Mouse (Mus musculus) hindbrain, embryonic 10.5 days (tissue): ENCODE data around the gene Tcirg1. TPM values are rescaled to one million over a fixed set of nuclear protein-coding genes. Genes with fewer than 3 reads are reported as not detected.

Source experiments
- DNase-seq: peaks from one replicate; pipeline ENCODE4 v3.0.0-alpha.2; 2017; ENCODE audit warnings: low spot score
- H3K27ac ChIP-seq: fragments of 300-500 bp; sonication (generic); 2 replicates; pipeline ENCODE4 v1.5.1; 2016; ENCODE audit warnings: mild to moderate bottlenecking, moderate library complexity
- H3K27me3 ChIP-seq: fragments of 300-500 bp; sonication (generic); 2 replicates; pipeline ENCODE4 v1.6.1; 2016; ENCODE audit warnings: mild to moderate bottlenecking; ENCODE audit not compliant: poor library complexity, insufficient read depth, severe bottlenecking
- H3K36me3 ChIP-seq: fragments of 300-500 bp; sonication (generic); 2 replicates; pipeline ENCODE4 v1.6.1; 2016; ENCODE audit warnings: mild to moderate bottlenecking, moderate library complexity
- H3K4me1 ChIP-seq: fragments of 300-500 bp; sonication (generic); replicated peaks from 2 replicates; pipeline ENCODE4 v1.6.1; 2016; ENCODE audit warnings: mild to moderate bottlenecking
- H3K4me3 ChIP-seq: fragments of 300-500 bp; sonication (generic); 2 replicates; pipeline ENCODE4 v1.5.1; 2016; ENCODE audit warnings: mild to moderate bottlenecking, moderate library complexity
- H3K9me3 ChIP-seq: fragments of 300-500 bp; sonication (generic); 2 replicates; pipeline ENCODE4 v1.6.1; 2016; ENCODE audit warnings: mild to moderate bottlenecking, moderate library complexity
- WGBS: fragments of 180-500 bp; shearing (Covaris S2); methylation state at CpG from one replicate; pipeline ENCODE4 v1.1.7; 2016; 5-methylcytosine and 5-hydroxymethylcytosine counted together
- polyA plus RNA-seq: library from polyadenylated mRNA; unstranded; fragments of >200 nt; fragmentation: Nextera tagmentation; extraction: Ambion mirVana; gene quantifications from 2 replicates; pipeline ENCODE4 v1.2.1, GENCODE M21; 2016

The Tcirg1 gene
- polyA plus RNA-seq, 1 experiment from 2014 or later, result 21.6 TPM

DNA sequence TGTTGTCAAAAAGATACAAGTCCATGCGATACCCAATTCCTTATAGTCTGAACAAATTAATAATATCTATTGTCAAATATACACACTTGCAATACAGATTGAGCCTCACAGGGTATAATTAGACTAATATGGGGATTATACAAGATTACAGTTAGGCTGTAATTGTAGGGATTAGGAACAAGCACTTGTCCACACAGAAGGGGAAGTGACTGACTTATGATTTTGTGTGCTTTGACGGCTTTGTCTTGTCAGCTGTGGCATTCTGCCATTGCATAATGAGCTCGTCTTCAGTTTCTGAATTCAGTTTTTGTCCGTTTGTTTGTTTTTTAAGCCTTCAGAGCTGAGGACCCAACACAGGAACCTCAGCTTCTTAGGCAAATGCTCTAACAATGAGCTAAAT, 24.7 kb downstream of the Tcirg1 start:
- peaks cover 55% of the 10 kb centered on the region for H3K36me3 ChIP-seq
- H3K27ac ChIP-seq, result no peak overlapping the region
- no peak overlapping the region for H3K4me3 ChIP-seq
- no peaks in the 10 kb centered on the region for H3K4me1 ChIP-seq
- DNase-seq, result no peak
- no peaks in the 10 kb centered on the region for H3K9me3 ChIP-seq
- no peaks in the 10 kb centered on the region for H3K27me3 ChIP-seq
- 85% methylated on average over 4 of the region's 4 CpGs for WGBS

DNA sequence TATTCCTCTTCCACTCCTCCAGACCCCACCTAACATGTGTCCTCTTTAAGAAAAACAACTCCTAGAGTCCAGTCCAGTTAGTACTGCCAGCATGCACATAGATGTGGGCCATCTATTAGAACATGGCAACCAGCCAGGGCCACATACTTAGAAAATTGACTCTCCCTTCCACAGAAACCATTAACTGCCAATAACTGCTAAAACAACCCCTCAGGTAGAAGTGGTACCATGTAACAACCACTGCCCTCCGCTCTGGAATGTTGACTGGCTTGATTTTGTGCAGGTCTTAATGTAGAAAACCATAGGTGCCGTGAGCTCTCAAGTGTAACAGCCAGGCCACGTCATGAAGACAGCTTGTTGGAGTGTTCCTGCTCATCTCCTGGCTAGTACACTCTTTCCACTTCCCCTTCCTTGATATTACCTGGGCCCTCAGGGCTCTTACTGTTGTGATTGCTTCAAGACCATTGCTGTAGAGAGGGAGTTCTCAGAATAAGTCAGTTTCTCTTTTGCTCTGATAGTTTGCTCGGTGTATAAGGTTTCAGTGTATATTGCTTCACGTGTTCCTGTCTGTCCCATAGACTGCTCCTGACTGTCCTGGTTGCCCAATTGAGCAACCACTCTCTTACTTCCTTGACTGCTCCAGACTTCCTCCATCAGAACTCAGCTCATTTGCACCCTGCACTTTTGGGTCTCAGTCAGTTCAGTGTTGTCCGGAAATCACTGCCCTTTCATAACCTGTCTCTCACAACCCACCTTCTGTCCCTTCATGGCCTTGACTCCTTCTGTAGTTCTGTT, 26.7 kb downstream of the Tcirg1 start:
- no peak for DNase-seq
- Histone ChIP-seq H3K4me3 (no peak overlapping the region), H3K9me3 (no peaks in the 10 kb centered on the region), H3K27me3 (no peaks in the 10 kb centered on the region), H3K36me3 (peaks cover 51% of the 10 kb centered on the region), H3K4me1 (no peaks in the 10 kb centered on the region), H3K27ac (no peak overlapping the region)
- 93% methylated on average over 6 of the region's 6 CpGs for WGBS

DNA sequence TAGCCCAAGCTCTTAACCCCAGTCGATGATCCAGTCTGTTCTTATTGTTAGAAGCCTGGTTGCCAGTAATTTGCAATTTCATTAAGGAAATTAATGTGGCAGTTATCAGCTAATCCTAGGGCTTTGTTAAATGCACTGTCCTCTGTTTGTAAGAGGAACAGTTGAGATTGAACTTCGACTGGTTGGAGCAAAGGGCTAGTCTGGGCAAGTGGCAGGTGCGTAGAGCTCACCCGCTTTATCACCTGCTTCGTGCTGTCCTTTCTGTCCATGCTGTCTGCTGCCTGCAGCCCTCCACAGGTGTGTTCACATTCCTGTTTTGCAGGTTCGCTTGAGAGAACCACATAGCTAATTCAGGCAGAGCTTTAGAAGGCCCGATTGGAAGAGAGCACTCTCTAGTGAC, 31.9 kb downstream of the Tcirg1 start:
- Histone ChIP-seq H3K9me3 (no peaks in the 10 kb centered on the region), H3K4me3 (no peak overlapping the region), H3K27me3 (no peaks in the 10 kb centered on the region), H3K27ac (no peak overlapping the region), H3K36me3 (peaks cover 32% of the 10 kb centered on the region), H3K4me1 (no peaks in the 10 kb centered on the region)
- 89% methylated on average over 7 of the region's 7 CpGs for whole genome bisulfite sequencing
- no peak for DNase-seq

- H3K36me3 ChIP-seq, result peaks cover 23% of the 10 kb centered on the region
- DNase-seq, result no peak
- H3K27me3 ChIP-seq, result no peaks in the 10 kb centered on the region
- 85% methylated on average over 4 of the region's 4 CpGs for WGBS
- no peak overlapping the region for H3K4me3 ChIP-seq
- no peaks in the 10 kb centered on the region for H3K4me1 ChIP-seq
- H3K27ac ChIP-seq, result no peak overlapping the region
- no peaks in the 10 kb centered on the region for H3K9me3 ChIP-seq
These were observed 34.6 kb downstream of the Tcirg1 start for GRCm38 (mm10) chr19:3872373-3872772.

- Histone ChIP-seq H3K4me3 (no peak overlapping the region), H3K27ac (no peak overlapping the region), H3K9me3 (no peaks in the 10 kb centered on the region), H3K27me3 (no peaks in the 10 kb centered on the region), H3K36me3 (peaks cover 26% of the 10 kb centered on the region), H3K4me1 (no peaks in the 10 kb centered on the region)
- DNase-seq, result no peak
These were observed 35.5 kb downstream of the Tcirg1 start for GRCm38 (mm10) chr19:3871468-3871867.

- Histone ChIP-seq H3K36me3 (peaks cover 42% of the 10 kb centered on the region), H3K27ac (no peak overlapping the region), H3K4me1 (no peaks in the 10 kb centered on the region), H3K4me3 (no peak overlapping the region), H3K27me3 (no peaks in the 10 kb centered on the region), H3K9me3 (peaks cover 13% of the 10 kb centered on the region; the same call in 1 of the 2 replicates)
- 98% methylated on average over 1 of the region's 1 CpGs for WGBS
- no peak for DNase-seq
These were observed 38.6 kb downstream of the Tcirg1 start for GRCm38 (mm10) chr19:3868290-3868689.

DNA sequence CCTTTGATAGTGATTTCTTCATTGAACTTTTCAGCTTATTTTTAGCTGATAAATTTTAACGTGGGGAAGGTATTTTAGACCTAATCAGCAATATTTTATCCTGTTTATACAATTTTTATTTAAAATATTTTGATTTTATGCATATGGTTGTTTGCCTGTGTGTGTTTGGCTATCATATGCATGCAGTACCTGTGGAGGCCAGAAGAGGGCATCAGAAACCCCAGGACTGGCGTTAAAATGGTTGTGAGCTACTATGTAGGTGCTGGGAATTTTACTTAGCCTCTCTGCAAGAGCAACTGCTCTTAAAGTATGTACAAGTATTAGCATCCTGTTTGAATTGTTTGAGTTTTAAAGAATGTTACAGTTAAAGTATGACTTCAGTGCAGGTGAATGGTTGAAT, 42.0 kb downstream of the Tcirg1 start:
- H3K4me1 ChIP-seq, result no peaks in the 10 kb centered on the region
- DNase-seq, result no peak
- H3K27ac ChIP-seq, result no peak overlapping the region
- H3K27me3 ChIP-seq, result no peaks in the 10 kb centered on the region
- WGBS, result 78% methylated on average over 2 of the region's 2 CpGs
- H3K4me3 ChIP-seq, result no peak overlapping the region
- H3K9me3 ChIP-seq, result peaks cover 13% of the 10 kb centered on the region; the same call in 1 of the 2 replicates
- H3K36me3 ChIP-seq, result peaks cover 46% of the 10 kb centered on the region

- Histone ChIP-seq H3K9me3 (peaks cover 13% of the 10 kb centered on the region; the same call in 1 of the 2 replicates), H3K4me3 (no peak overlapping the region), H3K27me3 (no peaks in the 10 kb centered on the region), H3K4me1 (no peaks in the 10 kb centered on the region), H3K36me3 (peaks cover 46% of the 10 kb centered on the region), H3K27ac (no peak overlapping the region)
- DNase-seq, result no peak
- WGBS, result 88% methylated on average over 2 of the region's 2 CpGs
These were observed 44.2 kb downstream of the Tcirg1 start for GRCm38 (mm10) chr19:3862713-3863112.

- H3K36me3 ChIP-seq, result peaks cover 14% of the 10 kb centered on the region
- DNase-seq, result no peak
- no peaks in the 10 kb centered on the region for H3K9me3 ChIP-seq
- H3K27me3 ChIP-seq, result no peaks in the 10 kb centered on the region
- H3K27ac ChIP-seq, result no peak overlapping the region
- H3K4me1 ChIP-seq, result peaks cover 26% of the 10 kb centered on the region
- 91% methylated on average over 3 of the region's 3 CpGs for WGBS
- H3K4me3 ChIP-seq, result no peak overlapping the region
These were observed 49.7 kb downstream of the Tcirg1 start for GRCm38 (mm10) chr19:3857220-3857619.

DNA sequence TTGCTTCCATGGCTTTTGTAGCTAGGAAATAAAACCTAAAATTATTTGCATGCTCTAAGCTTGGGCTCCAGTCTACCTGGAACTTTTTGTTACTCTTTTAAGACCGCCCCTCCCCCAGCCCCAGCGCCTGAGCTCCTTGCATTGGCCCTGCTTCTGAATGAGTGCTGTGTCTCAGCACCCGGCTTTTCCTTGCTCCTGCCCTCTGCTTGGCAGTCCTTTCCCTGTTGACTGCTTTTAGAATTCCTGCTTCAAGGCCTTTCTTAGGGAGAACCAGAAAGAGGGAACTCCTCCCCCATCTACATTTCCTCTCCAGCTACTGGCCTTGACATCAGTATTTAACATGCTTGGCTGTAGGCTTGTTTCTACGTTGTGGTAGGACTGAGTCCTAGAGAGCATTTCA, 51.3 kb downstream of the Tcirg1 start:
- 26% methylated on average over 4 of the region's 4 CpGs for WGBS
- H3K9me3 ChIP-seq, result no peaks in the 10 kb centered on the region
- H3K36me3 ChIP-seq, result peaks cover 9% of the 10 kb centered on the region
- H3K27ac ChIP-seq, result no peak overlapping the region
- peaks cover 35% of the 10 kb centered on the region for H3K4me1 ChIP-seq
- H3K4me3 ChIP-seq, result 0 out of 2 replicates have a peak overlapping the region, but pooled peaks have one; percentile 11
- DNase-seq, result no peak
- H3K27me3 ChIP-seq, result no peaks in the 10 kb centered on the region

DNA sequence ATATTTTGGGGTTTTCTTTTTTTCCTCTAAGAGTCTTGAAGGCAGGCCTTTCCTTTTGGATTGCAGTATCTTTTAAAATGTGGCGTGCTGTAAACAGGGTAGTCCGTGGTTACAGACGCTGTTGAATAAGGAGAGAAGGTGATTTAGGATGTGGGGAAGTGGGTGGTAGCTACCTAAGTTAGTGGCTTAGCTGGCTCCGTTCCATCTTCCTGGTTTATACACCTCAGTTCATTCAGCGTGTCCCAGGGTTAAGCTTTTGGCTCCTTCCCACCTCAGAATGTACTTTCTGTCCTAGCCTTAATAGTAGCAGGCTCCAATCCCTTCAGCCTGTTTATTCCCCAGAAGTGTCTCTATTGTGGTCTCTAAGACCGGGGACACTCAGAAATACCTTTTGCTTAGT, 51.8 kb downstream of the Tcirg1 start:
- WGBS, result 75% methylated on average over 6 of the region's 6 CpGs
- H3K27ac ChIP-seq, result no peak overlapping the region
- H3K4me3 ChIP-seq, result 0 out of 2 replicates have a peak overlapping the region, but pooled peaks have one; percentile 11
- no peaks in the 10 kb centered on the region for H3K27me3 ChIP-seq
- H3K9me3 ChIP-seq, result no peaks in the 10 kb centered on the region
- DNase-seq, result no peak
- H3K36me3 ChIP-seq, result peaks cover 6% of the 10 kb centered on the region; the same call in 1 of the 2 replicates
- H3K4me1 ChIP-seq, result peaks cover 40% of the 10 kb centered on the region

DNA sequence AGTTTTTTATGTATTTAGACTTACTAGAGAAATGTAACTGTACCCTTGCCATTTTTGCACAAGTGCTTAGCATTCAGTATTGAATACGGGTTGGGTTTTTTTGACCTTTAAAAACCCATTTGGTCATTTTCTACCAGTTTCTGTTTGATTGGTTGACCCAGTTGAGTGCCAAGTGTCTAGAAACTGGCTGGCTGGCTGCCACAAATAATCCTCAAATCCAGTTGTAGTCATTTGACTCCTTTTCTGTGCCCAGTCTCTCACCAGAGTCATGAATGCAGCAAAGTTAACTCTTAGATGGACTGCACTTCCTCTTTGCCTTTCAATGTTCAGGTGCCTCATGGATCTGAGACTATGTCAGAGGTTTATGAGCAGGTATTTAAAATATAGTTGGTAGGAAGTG, 53.0 kb downstream of the Tcirg1 start:
- peaks cover 42% of the 10 kb centered on the region for H3K4me1 ChIP-seq
- peak overlapping the region; percentile 78; the same call in 1 of the 2 replicates for H3K4me3 ChIP-seq
- H3K36me3 ChIP-seq, result peaks cover 6% of the 10 kb centered on the region; the same call in 1 of the 2 replicates
- no peaks in the 10 kb centered on the region for H3K27me3 ChIP-seq
- no peak for DNase-seq
- 96% methylated on average over 1 of the region's 1 CpGs for WGBS
- H3K27ac ChIP-seq, result no peak overlapping the region
- H3K9me3 ChIP-seq, result no peaks in the 10 kb centered on the region

GRCm38 (mm10) chr19:3853121-3853520, 53.8 kb downstream of the Tcirg1 start:
- Histone ChIP-seq H3K27ac (no peak overlapping the region), H3K4me1 (peaks cover 42% of the 10 kb centered on the region)

More at GRCm38 (mm10) chr19:3853121-3853520, 53.8 kb downstream of the Tcirg1 start:
- peak overlapping the region; percentile 78 for H3K4me3 ChIP-seq
- H3K36me3 ChIP-seq, result peaks cover 6% of the 10 kb centered on the region; the same call in 1 of the 2 replicates
- no peaks in the 10 kb centered on the region for H3K9me3 ChIP-seq
- DNase-seq, result no peak
- no peaks in the 10 kb centered on the region for H3K27me3 ChIP-seq
- WGBS, result 95% methylated on average over 10 of the region's 10 CpGs
